Mouse (Mus musculus) C2C12 (cell line): ENCODE measurements around the gene Stk38l. TPM values are rescaled to one million over a fixed set of nuclear protein-coding genes. Genes with fewer than 3 reads are reported as not detected.

Experiments used
- H3K27me3 ChIP-seq: one replicate; pipeline ENCODE4 v1.6.1; 2011; ENCODE audit not compliant: control insufficient read depth, insufficient read depth, insufficient read length
- H3K36me3 ChIP-seq: one replicate; pipeline ENCODE4 v1.6.1; 2011; ENCODE audit not compliant: control insufficient read depth, insufficient read depth
- H3K4me3 ChIP-seq: one replicate; pipeline ENCODE4 v1.5.1; 2011; ENCODE audit warnings: mild to moderate bottlenecking, control low read depth; ENCODE audit not compliant: poor library complexity, insufficient read depth, severe bottlenecking
- H3K79me2 ChIP-seq: one replicate; pipeline ENCODE4 v1.6.1; 2011; ENCODE audit not compliant: control insufficient read depth, insufficient read depth
- H3K79me3 ChIP-seq: one replicate; pipeline ENCODE4 v1.6.1; 2011; ENCODE audit warnings: low read depth, control low read depth
- H3ac ChIP-seq: one replicate; pipeline ENCODE3; 2011; ENCODE audit warnings: low read depth; ENCODE audit not compliant: control insufficient read depth, insufficient read length
- CEBPB ChIP-seq: IDR thresholded peaks from one replicate; pipeline ENCODE4 v1.6.1; 2011; ENCODE audit warnings: low read depth, mild to moderate bottlenecking, control low read depth, moderate library complexity
- CTCF ChIP-seq: IDR thresholded peaks from one replicate; pipeline ENCODE4 v1.5.1; 2011; ENCODE audit not compliant: control insufficient read depth, insufficient read depth, insufficient read length
- FOSL1 ChIP-seq: IDR thresholded peaks from one replicate; pipeline ENCODE4 v1.8.0; 2011; ENCODE audit warnings: mild to moderate bottlenecking, low read length; ENCODE audit not compliant: poor library complexity, insufficient read depth, severe bottlenecking
- MAX ChIP-seq: IDR thresholded peaks from one replicate; pipeline ENCODE4 v1.6.1; 2011; ENCODE audit warnings: mild to moderate bottlenecking, control low read depth
- MYOD1 ChIP-seq: IDR thresholded peaks from one replicate; pipeline ENCODE4 v1.6.1; 2011; ENCODE audit warnings: low read depth; ENCODE audit not compliant: control insufficient read depth, insufficient read length
- MYOG ChIP-seq: IDR thresholded peaks from one replicate; pipeline ENCODE4 v1.6.1; 2011; ENCODE audit not compliant: control insufficient read depth, insufficient read length; ENCODE audit errors: extremely low read depth
- USF1 ChIP-seq: IDR thresholded peaks from one replicate; pipeline ENCODE4 v1.6.1; 2011; ENCODE audit warnings: low read depth, mild to moderate bottlenecking, control low read depth, moderate library complexity
- polyA plus RNA-seq: library from polyadenylated mRNA; unstranded; fragments of >200 nt; fragmentation: generic; extraction: Trizol; gene quantifications from one replicate; pipeline ENCODE4 v1.2.1, GENCODE M21; 2012; ENCODE audit warnings: missing spikeins

Gene Stk38l
- polyA plus RNA-seq, 1 experiment = 3.0 TPM

DNA sequence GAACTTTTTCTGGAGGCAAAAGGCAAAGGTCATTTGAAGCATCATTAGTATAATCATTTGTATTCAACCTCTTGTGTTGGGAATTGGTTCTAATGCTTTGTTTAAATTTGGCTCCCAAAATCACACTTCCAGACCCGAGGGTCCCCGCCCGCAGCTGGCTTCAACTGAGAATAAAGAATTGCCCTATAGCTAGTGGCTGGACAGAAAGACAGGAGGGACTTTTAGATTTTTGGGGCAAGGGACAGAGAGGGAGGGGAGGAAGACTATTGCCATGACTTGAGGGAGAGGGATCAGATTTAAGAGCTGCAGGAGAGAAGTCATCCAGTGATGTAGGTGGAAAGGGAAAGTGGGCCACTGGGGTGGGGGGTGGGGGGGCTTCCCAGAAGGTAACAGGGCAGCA lies 56.8 kb downstream of the Stk38l start:
- H3K36me3 ChIP-seq = no peaks in the 10 kb centered on the region
- no peaks in the 10 kb centered on the region for H3K79me2 ChIP-seq
- no peaks in the 10 kb centered on the region for H3K27me3 ChIP-seq
- H3ac ChIP-seq = no peak overlapping the region
- no peak overlapping the region for H3K4me3 ChIP-seq
- no peaks in the 10 kb centered on the region for H3K79me3 ChIP-seq
- TF ChIP-seq MYOG (no peak), FOSL1 (no peak), MYOD1 (no peak), MAX (no peak), CTCF (no peak), USF1 (no peak), CEBPB (no peak)

DNA sequence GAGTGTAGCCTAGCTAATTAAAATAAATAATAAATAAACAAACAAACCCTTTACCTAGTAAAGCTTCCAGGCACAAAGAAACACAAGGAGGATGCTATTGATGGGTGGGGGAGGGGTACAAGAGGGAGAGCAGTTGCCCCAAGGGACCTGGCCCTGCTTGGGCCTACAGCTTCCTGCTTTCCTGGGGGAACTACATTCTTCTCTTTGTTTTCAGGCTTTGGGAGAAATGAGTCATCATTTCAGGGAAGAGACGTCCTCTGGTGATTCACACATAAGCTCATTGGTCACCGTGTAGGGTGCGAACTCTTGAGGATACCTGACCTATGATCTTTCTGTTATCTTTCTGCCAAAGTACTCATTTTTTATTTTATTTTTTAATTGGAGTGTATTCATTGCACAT lies 68.7 kb downstream of the Stk38l start:
- H3K79me2 ChIP-seq = no peaks in the 10 kb centered on the region
- H3ac ChIP-seq = no peak overlapping the region
- H3K27me3 ChIP-seq = no peaks in the 10 kb centered on the region
- TF ChIP-seq MYOD1 (no peak), USF1 (no peak), MYOG (no peak), FOSL1 (no peak), MAX (no peak), CEBPB (no peak), CTCF (no peak)
- H3K4me3 ChIP-seq = no peak overlapping the region
- H3K36me3 ChIP-seq = no peaks in the 10 kb centered on the region
- no peaks in the 10 kb centered on the region for H3K79me3 ChIP-seq

DNA sequence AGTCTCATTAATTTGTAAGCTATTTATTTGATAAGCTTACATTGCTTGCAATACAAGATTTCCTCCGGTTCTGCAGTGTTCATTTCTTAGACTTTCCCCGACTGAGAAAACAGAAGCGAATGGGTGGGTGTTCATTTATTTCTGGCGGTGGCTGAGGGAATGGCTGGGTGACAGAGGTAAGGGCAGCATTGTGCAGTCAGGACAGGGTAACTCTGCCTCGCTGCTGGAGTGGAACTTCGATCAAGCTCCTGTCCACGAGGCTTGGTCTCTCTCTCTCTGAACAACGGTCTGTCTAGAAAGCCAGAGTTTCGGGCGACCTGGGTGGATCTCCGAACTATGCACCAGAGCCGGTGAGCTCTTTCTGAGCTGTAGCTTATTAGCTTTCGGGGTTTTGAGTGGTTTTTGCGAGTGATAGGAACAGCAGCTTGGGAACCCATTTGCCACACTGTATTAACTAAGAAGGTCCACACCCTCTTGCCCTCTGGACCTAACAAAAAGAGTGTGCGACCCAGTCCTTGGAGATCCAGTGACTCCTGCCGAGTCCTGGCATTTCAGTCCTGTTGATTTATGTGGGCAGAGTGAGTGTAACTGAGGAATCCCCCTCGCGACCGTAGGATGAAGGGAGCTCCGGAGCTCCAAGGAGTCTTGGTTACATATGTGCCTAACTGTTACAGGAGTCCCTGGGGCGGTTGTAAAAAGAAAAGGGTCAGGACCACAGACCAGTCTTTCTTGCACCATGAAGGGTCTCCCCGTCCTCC lies 70.5 kb downstream of the Stk38l start:
- Histone ChIP-seq H3K27me3 (no peaks in the 10 kb centered on the region), H3K79me2 (no peaks in the 10 kb centered on the region), H3K4me3 (peak overlapping the region; percentile 6), H3K36me3 (no peaks in the 10 kb centered on the region), H3K79me3 (no peaks in the 10 kb centered on the region), H3ac (peak overlapping the region; percentile 37)
- no peak for TF ChIP-seq CEBPB
- no peak for TF ChIP-seq FOSL1
- no peak for TF ChIP-seq MYOG
- TF ChIP-seq MAX = no peak
- no peak for TF ChIP-seq USF1
- TF ChIP-seq MYOD1 = no peak
- no peak for TF ChIP-seq CTCF

DNA sequence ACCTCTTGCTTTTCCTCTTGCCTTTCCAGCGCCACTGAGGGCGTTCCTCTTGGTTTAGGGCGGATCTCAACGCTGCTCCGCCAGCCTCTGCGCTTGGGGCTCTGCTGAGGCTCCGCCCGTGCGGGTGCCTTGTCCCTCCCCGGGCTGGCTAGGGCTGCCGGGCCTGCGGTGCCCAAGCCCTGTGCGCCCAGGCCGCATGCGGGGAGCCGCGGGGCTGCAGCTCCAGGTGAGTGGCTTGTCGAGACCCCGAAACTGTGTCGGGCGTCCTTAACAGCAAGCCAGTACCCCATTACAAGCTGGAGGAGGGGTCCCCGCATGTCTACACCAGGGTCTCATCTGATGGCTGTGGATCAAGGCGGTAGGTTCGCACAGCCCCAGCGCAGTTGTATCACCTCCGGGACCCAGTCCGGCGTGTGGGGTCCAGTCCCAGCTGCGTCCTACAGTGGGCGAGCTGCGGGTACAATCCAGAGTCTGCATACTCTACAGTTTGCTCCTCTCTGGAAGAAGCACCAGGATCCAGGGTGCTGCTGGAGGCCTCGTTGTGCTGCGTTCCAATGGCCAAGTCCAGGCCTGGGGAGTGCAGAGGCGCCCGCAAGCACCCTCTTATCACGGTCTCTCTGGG lies 71.2 kb downstream of the Stk38l start, which contains the start of gene Arntl2:
Arntl2 (plus strand) TSS at position 132 of the 622 bp plus-strand sequence.
- no peaks in the 10 kb centered on the region for H3K27me3 ChIP-seq
- TF ChIP-seq MYOG (no peak), MAX (no peak), FOSL1 (no peak)
- no peaks in the 10 kb centered on the region for H3K79me2 ChIP-seq
- no peaks in the 10 kb centered on the region for H3K36me3 ChIP-seq
- no peaks in the 10 kb centered on the region for H3K79me3 ChIP-seq
- peak within 1 kb of the TSS; percentile 6 for H3K4me3 ChIP-seq
- H3ac ChIP-seq = peak within 1 kb of the TSS; percentile 37

DNA sequence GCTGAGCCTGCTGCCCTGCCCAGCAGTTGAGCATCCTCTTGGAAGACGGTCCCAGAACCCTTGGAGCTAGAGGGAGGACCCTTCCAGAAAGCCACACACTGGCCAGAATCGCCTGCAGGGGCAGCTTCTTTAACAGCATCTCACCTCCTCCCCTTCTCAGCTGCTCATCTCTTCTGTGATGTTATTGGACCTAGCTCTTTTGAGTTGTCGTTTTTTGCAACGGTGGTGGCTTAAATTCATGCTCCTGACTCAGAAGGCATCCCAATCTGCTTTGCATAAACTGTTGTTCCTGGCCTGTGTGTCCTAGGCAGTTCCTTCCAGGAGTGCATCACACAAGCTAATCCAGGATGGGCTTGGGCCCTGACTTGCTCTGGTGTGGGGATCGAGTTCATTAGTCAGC lies 72.7 kb downstream of the Stk38l start:
- TF ChIP-seq MYOG (no peak), CTCF (no peak), MYOD1 (no peak), MAX (no peak), USF1 (no peak), FOSL1 (no peak), CEBPB (no peak)
- no peaks in the 10 kb centered on the region for H3K79me3 ChIP-seq
- no peaks in the 10 kb centered on the region for H3K27me3 ChIP-seq
- no peak overlapping the region for H3ac ChIP-seq
- no peaks in the 10 kb centered on the region for H3K79me2 ChIP-seq
- no peaks in the 10 kb centered on the region for H3K36me3 ChIP-seq
- H3K4me3 ChIP-seq = no peak overlapping the region
